Mouse (Mus musculus) ovary, adult 18-20 months (tissue): Measurements from ENCODE around the gene Cby3.
"Not testable (repeated sequence)": the region's sequence is repeated elsewhere in the genome, so short reads cannot be mapped to it uniquely, and the experiment has no call there.

Experiments used
- DNase-seq: peaks from one replicate; pipeline ENCODE4 v3.0.0; 2022; ENCODE audit warnings: low spot score, mixed read lengths

Gene Cby3

DNA sequence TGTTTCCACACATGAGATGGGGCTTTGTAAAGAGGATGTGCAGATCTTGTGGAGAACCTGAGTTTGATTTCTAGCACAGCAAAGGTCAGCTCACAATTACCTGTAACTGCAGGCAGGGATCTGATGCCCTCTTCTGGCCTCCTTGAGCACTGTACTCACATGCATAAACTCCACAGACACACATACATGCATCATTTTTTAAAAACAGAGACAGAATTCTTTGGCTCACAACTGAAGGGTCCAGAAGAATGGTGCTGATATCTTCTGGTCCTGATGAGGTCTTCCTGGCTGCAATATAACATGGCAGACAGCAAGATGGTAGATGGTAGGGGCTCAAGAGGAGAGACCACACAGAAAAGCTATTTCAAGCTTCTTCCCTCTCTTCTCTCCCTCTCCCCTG, at the start of gene Cby3:
TSS of gene Cby3 (plus strand) at position 301 of the 400 bp plus-strand sequence.
- DNase-seq = no peak

DNA sequence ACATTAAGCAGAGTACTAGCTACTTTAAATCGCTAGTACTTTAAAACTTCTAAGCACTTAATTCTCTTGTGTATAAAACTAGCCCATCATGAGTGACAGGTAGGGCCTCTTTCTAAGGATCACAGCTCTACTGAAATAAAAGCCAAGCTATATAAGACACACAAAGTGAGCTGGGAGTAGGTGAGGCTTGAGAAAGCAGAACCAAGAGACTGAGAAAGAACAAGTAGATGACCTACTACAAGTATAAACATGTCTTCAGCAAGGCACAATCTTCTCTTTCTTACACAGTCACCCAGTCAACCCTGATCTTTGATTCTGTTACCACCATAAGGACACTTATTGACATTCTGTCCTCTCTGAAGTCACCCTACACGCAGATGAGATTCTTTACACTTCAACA, 41.5 kb upstream of the Cby3 start:
- no peak for DNase-seq

- not testable (repeated sequence) for DNase-seq
Measured at GRCm38 (mm10) chr11:50319343-50319742, 34.9 kb upstream of the Cby3 start.

GRCm38 (mm10) chr11:50321239-50321638, 33.0 kb upstream of the Cby3 start:
- no peak for DNase-seq

GRCm38 (mm10) chr11:50322345-50322744, 31.9 kb upstream of the Cby3 start:
- DNase-seq = no peak

GRCm38 (mm10) chr11:50323843-50324242, 30.4 kb upstream of the Cby3 start:
- DNase-seq = no peak

GRCm38 (mm10) chr11:50324751-50325471, 29.4 kb upstream of the Cby3 start:
- DNase-seq = no peak

- DNase-seq = peak; percentile 98
Measured at GRCm38 (mm10) chr11:50325496-50326301, 28.6 kb upstream of the Cby3 start, which contains the start of gene Canx. TSS of gene Canx (minus strand) at chr11:50325673.

DNA sequence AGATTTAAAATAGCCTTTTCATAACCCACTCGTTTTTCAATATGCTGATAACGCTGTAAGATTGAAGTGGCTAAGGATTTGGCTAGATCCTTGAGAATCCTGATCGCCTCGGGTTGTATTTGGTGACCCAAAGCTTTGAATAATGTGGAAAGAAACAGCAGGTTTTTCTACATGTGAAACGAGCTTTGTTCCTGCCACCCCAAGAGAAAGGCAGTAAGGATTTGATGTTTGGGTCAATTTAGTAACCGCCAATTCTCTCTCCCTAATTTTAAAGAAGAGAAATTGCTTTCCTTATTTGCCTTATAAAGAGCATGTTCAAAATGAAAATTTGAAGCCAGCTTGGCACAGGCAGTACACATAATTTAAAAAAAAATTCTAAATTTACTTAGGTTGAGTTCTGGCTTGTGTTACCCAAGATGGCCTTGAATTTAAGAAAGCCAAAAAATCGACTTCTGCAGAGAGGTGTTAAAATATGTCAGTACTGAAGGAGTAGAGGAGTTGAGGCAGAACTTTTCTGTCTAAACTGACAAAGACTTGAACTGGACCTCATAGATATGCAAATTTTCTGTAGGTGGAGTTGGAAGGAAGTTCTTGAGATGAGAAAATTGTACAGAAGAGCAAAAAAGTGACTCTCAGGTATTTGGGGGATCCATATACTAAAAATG, 27.8 kb upstream of the Cby3 start:
- no peak for DNase-seq

GRCm38 (mm10) chr11:50328075-50328625, 26.1 kb upstream of the Cby3 start:
- no peak for DNase-seq

GRCm38 (mm10) chr11:50329378-50329777, 24.9 kb upstream of the Cby3 start:
- no peak for DNase-seq

- no peak for DNase-seq
Measured at GRCm38 (mm10) chr11:50333181-50333580, 21.1 kb upstream of the Cby3 start.

GRCm38 (mm10) chr11:50336126-50336525, 18.1 kb upstream of the Cby3 start:
- DNase-seq = no peak

DNA sequence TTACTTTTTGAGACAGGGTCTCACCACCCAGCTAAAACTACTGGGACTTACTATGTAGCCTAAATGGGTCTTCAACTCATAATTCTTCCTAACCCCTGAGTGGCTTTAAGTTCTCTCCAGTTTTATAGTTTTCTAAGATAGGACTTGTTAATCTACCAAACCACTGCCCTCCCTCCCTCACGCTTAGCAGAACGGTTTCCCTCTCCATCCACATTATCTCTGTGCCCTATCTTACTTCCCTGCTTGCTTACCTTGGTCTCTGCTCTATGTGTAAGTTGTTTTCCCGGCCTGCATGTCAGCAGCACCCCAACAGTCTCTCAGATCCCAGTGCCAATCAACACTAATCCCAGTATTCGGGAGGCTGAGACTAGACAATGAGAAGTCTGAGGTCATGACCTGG, 17.4 kb upstream of the Cby3 start:
- no peak for DNase-seq

DNA sequence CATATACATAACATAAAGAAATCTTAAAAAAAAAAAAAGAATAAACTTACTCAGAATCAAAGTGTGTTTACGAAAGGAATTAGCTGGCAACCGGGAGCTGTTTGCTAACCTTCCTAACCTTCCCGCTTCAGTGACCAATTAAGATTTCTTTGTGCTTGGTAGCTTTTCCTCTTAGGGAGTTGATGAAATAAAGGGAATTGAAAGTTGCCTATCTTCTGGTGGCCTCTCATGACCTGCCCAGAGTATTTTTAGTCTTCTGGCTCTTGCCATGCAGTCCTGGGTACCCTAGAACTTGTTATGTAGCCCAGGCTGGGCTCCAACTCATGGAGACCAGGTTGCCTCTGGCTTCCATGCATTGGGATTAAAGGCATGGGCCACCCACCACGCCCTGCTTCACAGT, 8.8 kb upstream of the Cby3 start:
- no peak for DNase-seq

GRCm38 (mm10) chr11:50346256-50347032, 7.8 kb upstream of the Cby3 start:
- DNase-seq = no peak

GRCm38 (mm10) chr11:50352177-50352576, 2.1 kb upstream of the Cby3 start:
- DNase-seq = no peak

- DNase-seq = no peak
Measured at GRCm38 (mm10) chr11:50354851-50355250, 589 bp downstream of the Cby3 start.

- no peak for DNase-seq
Measured at GRCm38 (mm10) chr11:50355395-50355794, 1.1 kb downstream of the Cby3 start.

- DNase-seq = no peak
Measured at GRCm38 (mm10) chr11:50358950-50359861, 4.9 kb downstream of the Cby3 start.

DNA sequence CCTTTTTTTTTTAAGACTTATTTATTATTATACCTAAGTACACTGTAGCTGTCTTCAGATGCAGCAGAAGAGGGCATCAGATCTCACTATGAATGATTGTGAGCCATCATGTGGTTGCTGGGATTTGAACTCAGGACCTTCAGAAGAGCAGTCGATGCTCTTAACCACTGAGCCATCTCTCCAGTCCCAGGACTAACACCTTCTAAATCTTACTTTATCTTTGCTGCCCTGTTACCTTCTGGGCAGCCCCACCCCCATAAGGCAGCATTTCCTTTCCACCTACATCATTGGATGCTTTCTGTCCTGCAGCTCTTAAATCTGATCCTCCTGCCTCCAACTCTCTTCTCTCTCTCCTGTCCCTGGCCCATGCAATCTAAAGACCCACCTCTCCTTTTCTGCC, 7.0 kb downstream of the Cby3 start:
- DNase-seq = not testable (repeated sequence)
